Mouse (Mus musculus) adrenal gland, postnatal 4 days (tissue): ENCODE data around the gene Chrm4. TPM values are rescaled to one million over a fixed set of nuclear protein-coding genes. Genes with fewer than 3 reads are reported as not detected.
A peak's percentile ranks its signal among the peaks of the same experiment; 100 is the strongest.

Source experiments
- DNase-seq, 2 experiments: peaks; one replicate each; pipeline ENCODE4 v3.0.0; 2021 to 2022; ENCODE audit warnings: low spot score in 2 of 2, mixed read lengths in 2 of 2
- total RNA-seq, 2 experiments: library from RNA; stranded (reverse); gene quantifications; 2 replicates each; pipeline ENCODE4 v1.2.3; 2021

Chrm4 gene
- total RNA-seq, 2 experiments from 2014 or later = 0.34 to 0.42 TPM

GRCm38 (mm10) chr2:91939303-91939935 lies 12.4 kb downstream of the Chrm4 start:
- DNase-seq = no peak

GRCm38 (mm10) chr2:91942356-91942755 lies 15.3 kb downstream of the Chrm4 start:
- DNase-seq = no peak

GRCm38 (mm10) chr2:91944170-91944950 lies 17.3 kb downstream of the Chrm4 start:
- DNase-seq = peak; percentile 61 to 62

GRCm38 (mm10) chr2:91945483-91945882 lies 18.4 kb downstream of the Chrm4 start, which contains the start of gene Gm9821:
Gm9821 (plus strand) TSS chr2:91945703.
- no peak for DNase-seq

- DNase-seq = no peak
These were observed 19.8 kb downstream of the Chrm4 start for GRCm38 (mm10) chr2:91946836-91947235.

GRCm38 (mm10) chr2:91947397-91948150 lies 20.5 kb downstream of the Chrm4 start:
- no peak for DNase-seq

- DNase-seq = no peak
These were observed 21.1 kb downstream of the Chrm4 start for GRCm38 (mm10) chr2:91948151-91948509.

- no peak for DNase-seq
These were observed 21.8 kb downstream of the Chrm4 start for GRCm38 (mm10) chr2:91948792-91949241.

- DNase-seq = no peak
These were observed 22.6 kb downstream of the Chrm4 start for GRCm38 (mm10) chr2:91949411-91950274.

GRCm38 (mm10) chr2:91950275-91951085 lies 23.4 kb downstream of the Chrm4 start:
- DNase-seq = no peak

- DNase-seq = no peak
These were observed 26.8 kb downstream of the Chrm4 start for GRCm38 (mm10) chr2:91953825-91954224.

GRCm38 (mm10) chr2:91955121-91955591 lies 28.1 kb downstream of the Chrm4 start:
- no peak for DNase-seq

GRCm38 (mm10) chr2:91955875-91956274 lies 28.8 kb downstream of the Chrm4 start:
- no peak for DNase-seq

- no peak for DNase-seq
These were observed 30.0 kb downstream of the Chrm4 start for GRCm38 (mm10) chr2:91957096-91957495.

GRCm38 (mm10) chr2:91958049-91958448 lies 31.0 kb downstream of the Chrm4 start:
- DNase-seq = no peak

GRCm38 (mm10) chr2:91958701-91959457 lies 31.8 kb downstream of the Chrm4 start:
- DNase-seq = no peak

- DNase-seq = no peak
These were observed 32.7 kb downstream of the Chrm4 start for GRCm38 (mm10) chr2:91959544-91960410.

- no peak for DNase-seq
These were observed 33.4 kb downstream of the Chrm4 start for GRCm38 (mm10) chr2:91960459-91960858.
